Mouse (Mus musculus) yolk sac, embryonic 10.5 days (tissue): ENCODE data around the gene Sfrp5.

Experiments used
- DNase-seq: peaks from one replicate; pipeline ENCODE4 v3.0.0-alpha.2; 2017; ENCODE audit warnings: low spot score

Sfrp5 gene

DNA sequence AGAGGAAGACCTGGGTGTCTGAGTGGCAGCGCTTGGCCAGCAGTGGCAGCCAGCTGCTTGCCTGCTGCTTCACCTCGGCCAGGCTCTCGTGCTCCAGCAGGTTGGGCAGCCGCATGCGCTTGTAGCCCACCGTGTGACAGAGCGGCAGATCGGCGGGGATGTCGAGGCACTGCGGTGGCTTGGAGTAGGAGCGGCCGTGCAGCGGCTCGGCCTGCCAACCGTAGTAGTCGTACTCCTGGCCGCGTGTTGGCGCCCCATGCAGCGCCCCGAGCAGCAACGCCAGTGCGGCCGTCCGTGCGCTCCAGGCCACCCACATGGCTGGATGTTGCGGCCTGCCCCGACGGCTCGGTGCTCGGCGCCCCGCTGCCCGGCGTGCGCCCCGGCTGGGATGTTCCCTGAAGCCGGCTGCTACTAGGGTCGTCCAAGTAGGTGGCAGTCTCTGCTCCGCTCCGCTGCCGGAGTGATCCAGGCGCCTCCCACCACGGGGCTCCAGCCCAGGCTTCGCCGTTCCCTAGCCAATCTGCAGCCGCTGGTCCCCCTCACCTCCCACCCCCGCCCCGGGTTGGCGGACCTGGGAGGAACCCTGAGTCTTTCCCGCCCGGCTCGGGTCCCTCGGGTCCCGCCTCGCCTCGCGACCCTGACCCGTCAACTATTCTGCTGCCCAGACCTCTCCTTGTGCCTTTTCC is at the start of gene Sfrp5:
TSS of gene Sfrp5 (minus strand) at position 557 of the 686 bp plus-strand sequence.
- no peak for DNase-seq

DNA sequence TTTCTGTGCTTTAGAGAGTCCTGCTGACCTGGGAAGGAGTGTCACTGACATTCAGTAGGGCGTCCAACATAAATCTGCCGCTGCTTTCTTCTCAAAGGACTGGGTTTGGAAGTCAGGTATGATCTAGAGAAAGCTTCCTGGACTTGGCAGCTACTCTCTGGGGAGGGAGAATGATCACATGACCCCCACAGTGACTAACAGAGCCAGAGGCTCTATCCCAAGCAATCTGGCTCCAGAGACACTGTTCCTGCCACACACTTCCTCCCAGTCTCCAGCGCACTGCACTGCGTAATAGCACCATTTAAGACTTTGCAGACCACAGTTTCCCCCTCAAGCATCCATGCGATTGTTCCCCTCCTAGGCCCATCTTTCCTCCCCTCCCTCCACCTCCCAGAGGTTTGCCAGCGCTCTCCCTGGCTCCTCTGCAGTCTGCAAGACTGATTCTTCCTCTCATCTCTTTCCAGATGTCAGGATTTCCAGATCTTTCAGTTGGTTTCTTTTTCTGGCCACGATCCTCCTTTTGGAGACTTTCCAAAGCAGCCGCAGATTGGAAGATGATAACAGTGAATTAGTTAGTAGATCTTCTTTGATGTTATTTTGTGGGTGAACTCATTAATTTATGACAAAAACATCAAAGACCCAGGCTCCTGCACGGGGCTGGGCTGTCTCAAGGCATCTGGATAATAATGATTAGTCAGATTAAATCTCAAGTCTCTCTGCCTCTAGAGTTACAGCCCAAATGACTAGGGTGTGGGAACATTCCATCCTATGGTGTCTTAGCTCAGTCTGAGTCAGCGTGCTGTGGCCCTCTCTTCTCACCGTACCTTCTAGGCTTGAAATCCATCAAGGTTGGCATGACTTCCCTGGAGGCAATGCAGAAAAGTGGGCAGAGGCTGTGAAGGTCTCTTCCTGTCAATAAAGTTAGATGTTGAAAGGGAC is 48.2 kb upstream of the Sfrp5 start:
- no peak for DNase-seq

DNA sequence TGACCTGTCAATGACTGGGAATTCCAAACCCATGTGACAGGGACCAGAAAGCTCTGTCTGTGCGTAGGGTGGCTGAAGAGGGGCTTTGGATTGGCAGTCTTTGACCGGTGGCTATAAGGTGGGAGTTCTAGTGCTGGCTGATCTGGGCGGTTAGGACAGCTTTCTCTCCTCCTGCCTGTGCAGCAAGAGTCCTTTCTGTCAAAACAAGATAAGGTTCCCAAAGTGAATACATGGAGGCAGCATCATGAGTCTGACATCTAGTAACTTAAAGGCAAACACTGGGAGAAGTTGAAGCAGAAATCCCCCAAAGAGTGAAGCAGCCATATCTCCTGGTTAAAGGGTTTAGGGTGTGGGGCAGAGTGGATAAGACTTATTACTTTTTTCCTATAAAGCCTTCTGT is 45.5 kb upstream of the Sfrp5 start, which contains the start of gene Golga7b:
TSS of gene Golga7b (plus strand) at position 56 of the 400 bp plus-strand sequence.
- DNase-seq, result no peak

DNA sequence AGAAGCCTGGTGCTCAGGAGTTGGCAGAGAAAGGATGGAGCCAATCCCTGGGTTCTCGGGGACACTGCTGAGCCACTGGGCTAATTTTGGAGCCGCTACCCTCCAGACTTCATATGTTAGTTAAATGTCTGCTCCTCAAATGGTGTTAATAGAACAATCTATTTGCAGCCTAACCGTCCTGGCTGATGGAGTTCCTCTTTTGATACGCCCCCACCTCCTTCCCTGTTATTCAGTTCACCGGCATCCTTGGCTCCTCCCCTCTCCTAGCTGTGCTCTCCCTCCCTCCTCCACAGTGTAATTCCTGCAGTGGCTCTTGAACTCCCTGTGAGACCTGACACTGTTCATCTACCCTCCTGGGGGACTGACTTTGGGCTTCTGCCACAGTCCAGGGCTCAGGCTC is 44.6 kb upstream of the Sfrp5 start:
- DNase-seq, result no peak

DNA sequence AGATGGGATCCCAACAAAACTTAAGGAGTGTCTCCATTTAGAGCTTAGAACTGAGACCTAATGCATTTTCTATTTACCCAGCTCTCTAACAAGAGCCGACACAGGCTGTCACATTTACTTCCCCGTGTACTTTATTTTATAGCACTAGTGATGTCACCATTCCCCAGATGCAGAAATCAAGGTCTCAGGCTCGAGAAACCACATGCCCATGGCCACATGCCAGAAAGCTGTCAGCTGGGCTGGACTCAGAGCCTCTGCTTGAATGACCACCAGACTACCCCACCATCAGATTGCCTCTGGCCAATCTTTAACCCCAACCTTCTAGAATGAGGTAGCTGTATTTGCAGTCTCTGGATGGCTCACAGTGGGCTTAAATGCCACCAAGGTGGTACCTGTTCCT is 41.3 kb upstream of the Sfrp5 start:
- DNase-seq, result no peak

DNA sequence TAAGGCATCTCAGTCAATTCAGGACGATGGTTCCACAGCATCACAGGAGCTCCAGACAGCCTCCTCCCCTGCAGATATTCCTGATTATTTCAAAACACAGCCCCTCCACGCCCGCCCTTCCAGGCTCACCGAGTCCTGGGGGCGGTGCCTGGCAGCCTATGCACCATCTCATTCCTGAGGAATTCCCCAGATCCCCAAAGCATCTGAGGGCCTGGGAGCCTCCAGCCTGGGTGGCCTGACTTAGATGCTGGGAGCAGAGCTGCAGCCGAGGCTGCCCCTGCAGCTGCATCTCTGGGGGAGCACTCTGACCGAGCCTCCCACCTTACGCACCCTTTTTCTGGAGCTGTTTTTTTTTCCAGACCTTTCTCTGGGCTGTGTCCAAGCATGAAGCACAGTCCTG is 38.8 kb upstream of the Sfrp5 start:
- peak; percentile 55 for DNase-seq

DNA sequence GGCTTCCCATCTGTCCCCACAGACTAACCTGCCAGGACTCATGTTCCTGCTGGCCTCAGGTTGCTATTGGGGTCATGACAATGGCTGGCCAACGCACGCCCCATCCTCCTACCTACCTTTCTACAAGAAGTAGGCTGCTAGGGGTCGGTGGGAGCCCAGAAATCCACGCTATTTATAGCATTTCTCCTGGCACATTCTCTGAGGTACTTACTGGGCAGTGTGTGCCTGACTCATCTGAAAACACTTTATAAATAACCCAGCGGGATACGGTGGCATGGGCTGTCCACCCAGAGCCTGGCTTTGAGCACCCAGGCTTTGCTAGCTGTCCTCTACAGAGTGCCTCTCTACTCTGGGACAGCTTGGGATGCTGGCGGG is 36.3 kb upstream of the Sfrp5 start:
- DNase-seq, result no peak

DNA sequence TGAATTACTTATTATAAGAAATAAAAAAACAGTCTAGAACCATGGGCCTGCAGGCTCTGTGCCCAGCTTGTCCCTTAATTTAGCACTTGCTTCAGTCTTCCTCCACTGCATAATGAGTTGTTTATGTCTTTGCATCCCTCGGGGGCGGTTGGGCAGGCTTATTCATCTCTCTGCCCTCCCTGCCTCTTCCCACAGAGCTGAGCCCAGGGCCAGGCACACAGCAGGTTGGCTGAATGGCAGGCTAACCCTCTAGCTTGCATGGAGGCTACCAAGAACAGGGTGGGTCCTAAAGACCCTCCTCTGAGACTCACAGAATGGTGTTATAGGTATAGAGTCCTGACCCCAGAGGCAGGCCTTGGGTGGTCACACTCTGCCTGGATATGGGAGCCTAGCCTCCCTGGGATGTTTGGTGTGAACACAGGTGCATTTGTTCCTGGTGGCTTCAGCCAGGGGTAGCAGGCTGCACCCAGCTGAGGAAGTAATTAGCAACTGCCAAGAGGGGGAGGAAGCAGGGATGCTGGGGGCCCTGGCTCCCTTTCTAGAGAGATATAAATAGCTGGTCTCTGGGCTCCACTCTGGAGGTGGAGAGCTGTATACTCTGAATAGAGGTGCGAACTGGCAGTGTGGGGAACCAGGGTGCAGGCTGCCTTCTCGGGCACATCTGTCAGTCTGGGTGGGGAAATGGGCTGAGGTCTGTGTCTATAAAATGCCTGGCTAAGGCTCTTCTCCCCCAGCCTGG is 35.7 kb upstream of the Sfrp5 start:
- DNase-seq, result no peak

DNA sequence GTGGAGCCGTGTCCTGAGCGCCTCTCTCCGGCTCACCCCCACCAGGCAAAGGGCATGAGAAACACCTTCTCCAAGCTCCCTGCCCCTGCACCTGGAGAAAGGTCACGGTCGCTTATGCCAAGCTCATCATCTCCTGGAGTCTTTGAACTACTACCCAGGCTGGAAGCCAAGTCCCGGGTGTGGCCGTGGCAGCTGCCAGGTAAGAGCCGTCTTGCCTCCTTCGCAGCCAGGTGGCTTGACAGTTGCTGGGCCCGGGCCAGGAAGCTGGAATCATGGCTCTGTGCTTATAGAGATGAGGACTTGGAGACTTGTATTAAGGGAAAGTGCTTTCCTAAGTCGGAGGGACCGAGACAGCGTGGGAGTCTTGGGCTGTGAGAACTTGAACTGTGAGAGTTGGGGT is 28.9 kb upstream of the Sfrp5 start:
- DNase-seq, result no peak

DNA sequence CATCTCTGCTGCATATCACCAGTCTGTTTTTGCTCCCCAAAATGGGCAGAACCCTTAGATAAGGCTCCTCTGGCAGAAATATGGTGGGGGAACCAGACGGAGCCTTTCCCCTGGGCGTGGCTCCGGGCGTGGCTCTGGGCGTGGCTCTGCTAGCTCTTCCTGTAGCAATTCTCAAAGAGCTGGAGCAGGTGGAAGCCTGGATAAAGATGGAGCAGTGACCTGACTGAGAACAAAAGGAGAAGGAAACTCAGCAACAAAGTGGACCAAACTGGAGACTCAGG is 28.2 kb upstream of the Sfrp5 start:
- no peak for DNase-seq

DNA sequence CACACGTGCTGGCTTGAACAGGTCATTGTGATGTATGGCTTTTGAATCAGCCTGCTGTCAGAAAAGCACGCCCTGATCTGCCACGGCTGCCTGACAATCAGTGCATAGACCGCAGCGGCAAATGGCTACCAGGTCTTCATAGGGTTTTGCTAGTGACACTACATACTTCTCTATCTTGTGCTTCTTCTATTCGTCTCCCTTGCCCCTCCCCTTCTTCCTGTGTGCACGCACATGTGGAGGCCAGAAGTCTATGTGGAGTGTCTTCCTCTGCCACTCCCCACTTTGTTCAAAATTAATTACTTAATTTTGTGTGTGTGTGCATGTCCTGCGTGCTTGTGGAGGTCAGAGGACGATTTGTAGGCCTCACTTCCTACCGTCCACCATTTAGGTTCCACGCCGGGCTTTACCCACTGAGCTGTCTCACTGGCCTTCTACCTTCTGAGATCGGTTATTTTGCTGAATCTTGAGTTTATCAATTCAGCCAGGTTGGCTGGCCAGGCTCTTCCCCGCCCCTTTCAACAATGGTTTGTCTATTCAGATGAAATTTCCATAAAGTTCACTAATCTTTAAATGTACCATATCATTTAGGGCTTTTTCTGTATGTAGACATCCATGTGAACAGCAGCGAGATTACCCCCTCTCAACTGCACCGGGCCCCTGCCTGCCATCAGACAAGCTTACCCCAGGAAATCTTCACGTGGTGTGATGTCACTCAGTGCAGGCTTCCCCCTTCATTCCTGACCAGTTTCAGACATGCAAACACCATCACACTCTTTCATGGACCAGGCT is 27.6 kb upstream of the Sfrp5 start:
- DNase-seq, result no peak

DNA sequence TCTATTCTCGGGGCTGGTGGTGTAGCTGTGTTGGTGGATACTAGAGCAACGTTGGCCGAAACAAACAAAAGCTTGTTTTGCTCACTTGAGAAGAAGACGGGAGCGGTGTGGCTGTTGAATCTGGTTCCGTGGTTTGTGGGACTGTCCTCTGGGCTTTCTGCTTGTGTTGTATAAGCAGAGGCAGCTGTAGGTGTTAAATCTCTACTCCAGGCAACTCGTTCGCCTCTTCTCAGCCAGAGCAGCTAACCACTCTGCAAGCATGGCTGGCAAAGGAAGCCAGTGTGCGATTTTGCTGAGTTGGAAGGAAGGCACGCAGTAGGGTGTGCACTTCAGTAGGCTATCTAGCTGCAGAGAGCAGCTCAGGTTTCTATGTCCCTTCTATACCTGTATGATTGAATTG is 24.4 kb upstream of the Sfrp5 start:
- no peak for DNase-seq

DNA sequence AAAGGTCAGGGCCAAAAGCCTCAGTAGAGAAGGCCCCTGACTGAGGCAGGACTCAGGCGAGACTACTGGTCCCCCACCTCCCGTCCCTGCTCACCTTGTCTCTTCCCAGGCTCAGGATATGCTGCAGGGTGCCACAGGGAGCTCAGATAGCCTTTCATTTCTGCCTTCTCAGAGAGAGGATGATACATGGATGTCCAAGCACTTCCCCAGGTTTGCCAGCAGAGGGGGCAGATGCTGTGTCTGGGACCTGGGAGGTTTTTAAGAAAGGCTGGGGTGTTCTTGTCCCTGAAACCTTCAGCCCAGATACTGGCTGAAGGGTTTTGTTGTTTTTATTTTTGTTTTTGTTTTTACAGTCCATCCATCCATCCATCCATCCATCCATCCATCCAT is 15.3 kb upstream of the Sfrp5 start:
- no peak for DNase-seq

DNA sequence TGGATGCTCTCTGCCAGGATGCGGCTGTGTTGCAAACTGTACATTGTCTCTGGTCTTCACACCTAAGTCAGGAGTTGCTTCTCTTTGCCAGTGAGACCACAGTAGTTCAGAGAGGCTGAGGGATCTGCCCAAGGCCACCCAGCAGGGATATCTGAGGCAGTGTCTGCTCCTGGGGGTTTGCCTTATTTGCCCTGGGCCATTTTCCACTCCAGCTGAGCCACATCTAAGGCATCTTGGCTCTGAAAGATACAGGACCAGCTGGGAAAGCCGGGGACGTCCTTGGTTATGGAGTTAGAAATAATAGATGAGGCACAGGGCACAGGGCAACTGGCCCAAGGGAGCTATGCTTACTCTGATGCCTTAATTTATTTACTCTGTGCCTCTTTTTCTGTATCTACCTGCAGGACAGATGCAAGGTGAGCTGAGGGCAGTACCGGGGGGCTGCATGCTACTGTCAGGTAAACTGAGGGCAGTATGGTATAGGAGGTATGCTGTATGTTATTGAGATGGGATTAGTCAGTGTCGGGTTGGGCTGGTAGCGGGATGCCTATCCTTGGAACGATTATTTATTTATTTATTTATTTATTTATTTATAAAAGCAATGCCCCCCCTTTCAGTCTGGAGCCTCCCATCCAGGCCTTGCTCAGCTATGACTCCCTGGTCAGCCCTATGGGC is 14.8 kb upstream of the Sfrp5 start:
- DNase-seq, result no peak

DNA sequence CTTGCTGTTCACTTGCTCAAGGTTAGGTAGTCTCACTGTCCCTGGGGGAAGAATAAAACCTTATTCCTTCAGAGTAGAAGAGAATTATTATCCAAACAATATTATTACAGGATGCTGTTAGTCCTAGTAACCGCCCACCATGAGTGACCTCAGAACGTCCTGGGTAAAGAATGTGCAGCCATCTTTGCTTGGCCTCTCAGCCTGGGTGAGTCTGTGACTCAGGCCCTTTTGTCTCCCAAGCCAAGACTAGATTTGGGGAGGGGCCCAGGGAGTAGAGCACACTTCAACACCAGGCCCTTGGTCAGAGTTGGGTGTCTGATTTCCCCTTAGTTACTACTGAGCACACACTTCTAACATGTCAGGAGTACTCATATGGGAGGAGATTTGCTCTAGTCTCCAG is 12.5 kb upstream of the Sfrp5 start:
- no peak for DNase-seq

DNA sequence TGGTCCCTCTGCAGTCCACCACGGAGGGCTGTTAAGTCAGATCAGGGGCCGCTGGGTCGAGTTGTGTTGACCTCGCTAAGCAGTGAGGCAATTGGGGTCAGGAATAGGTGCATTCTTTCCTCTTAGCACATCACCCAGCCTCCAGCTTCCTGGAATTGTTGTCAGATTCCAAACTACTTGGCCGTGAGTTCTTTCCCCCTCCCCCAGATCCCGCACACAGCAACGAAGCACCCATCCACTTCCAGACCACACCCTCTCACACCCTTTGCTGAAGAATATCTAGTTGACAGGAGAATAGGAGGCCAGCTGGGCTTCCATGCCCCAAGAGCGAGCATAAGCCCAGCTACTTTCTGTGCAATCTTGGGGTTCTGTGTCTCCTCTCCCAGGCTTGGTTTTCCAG is 9.9 kb upstream of the Sfrp5 start:
- DNase-seq, result peak; percentile 40

DNA sequence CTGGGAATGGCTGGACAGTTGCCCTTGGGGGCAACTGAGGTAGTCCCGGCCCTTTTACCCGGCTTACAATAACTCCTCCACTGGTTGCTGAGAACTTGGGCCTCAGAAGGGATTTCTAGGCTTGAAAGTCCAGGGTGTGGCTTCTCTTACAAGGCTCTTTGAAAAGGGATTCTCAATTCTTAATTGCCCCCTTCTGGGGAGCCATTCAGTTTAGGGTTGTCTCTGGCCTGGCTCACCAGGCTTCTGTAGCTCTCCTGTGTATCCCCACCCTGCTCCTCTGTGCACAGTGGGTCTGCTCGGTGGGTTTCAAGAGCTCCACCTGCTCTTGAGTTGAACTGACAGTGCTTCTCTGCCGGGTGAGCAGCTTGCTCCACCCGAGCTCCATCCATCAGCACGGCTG is 7.9 kb upstream of the Sfrp5 start:
- DNase-seq, result no peak

DNA sequence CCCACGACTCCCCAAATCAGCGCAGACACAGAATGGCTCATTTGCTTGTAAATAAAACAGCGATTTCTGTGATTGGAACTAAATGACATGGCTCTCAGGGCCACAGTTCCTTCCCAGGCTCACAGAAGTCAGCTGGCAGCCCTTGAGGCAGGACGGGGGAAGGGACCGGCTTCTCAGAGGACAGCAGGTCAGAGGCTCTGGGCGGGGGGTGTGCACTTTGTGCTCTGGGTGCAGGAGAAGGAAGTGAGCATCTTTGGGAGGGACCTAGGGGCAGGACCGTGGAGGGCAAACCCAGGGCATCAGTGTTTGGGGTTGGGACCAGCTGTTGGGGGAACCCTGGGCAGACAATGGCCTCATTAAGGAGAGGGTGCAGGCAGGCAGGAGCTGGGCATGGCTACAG is 7.4 kb upstream of the Sfrp5 start:
- no peak for DNase-seq

DNA sequence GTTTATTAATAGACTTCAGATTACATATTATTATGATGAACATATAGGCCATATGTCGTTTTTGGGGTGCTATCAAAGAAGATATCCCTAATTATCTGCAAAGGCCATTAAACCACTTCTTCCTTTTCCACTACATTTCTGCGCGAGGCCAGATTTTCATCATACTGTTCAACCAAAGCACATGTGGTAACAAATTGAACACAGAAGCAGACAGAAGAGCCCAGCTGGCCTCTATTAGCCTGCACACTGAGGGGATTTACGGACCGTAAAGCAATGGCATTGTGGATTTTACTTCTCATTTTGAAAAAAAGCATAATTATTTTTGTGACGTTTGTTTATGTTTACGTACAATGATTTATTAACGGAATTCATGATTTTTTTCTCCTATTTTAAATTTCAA is 3.1 kb upstream of the Sfrp5 start:
- DNase-seq, result no peak

DNA sequence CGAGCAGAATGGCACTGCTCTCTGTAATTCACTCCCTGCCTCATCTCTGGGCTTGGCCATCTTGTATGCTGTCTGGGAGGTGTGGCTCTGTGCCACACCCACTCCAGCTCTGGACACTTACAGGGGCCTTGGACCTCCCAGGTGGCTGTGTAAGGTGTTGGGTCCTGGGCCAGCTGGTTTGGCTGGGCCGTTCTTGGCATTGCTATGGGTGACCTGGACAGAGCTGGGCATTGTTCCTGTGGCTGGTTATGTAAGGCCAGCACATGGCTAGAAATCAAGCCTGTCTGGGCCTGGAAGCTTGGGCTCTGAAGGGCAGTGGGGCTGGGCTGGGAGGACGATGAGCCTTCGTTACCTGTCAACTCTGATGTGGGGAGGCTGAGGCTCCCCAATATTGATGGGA is 2.3 kb upstream of the Sfrp5 start:
- no peak for DNase-seq

DNA sequence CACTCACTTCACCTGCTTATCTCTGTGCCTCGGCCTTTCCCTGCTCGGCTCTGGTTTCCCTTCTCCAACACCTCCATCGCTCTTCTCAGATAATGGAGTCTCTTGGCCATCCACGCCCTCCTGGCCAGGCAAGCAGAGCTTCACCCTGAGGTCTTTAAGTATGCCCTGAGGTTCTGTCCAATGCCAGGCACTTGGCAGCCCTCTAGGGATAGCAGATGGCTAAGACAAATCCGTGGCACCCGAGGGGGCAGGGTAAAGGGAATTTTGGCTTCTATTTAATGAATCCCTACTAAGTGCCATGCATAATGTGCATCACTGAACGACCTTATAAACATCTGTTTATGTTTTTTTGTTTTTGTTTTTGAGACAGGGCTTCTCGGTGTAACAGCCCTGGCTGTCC is 415 bp upstream of the Sfrp5 start:
- DNase-seq, result no peak

DNA sequence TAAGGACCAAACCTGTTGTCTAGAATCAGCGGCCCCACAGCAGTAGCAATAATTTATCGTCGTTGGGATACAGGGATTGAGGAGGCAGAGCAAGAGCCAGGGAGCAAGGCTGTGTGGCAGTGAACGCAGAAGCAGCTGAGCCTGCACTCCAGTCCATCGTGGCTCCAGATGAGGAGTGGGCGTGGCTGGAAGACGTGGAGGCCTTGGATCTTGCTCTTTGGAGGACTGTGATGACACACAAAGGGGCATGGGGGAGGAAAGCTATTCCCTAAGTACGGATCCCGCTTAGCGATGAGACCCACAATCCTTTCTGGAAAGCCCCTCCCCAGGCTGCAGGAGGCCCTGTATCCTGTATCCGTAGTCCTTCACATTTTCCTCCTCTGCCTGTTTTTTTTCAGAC is 4.0 kb downstream of the Sfrp5 start:
- DNase-seq, result no peak
